Mouse (Mus musculus) mesoderm, embryonic 11.5 days (tissue): Measurements from ENCODE around the gene Kif24.

Source experiments
- DNase-seq: peaks from one replicate; pipeline ENCODE4 v3.0.0-alpha.2; 2012; ENCODE audit warnings: low read depth, low spot score

Kif24 gene

GRCm38 (mm10) chr4:41349199-41349591 lies 115.5 kb downstream of the Kif24 start:
- no peak for DNase-seq

- peak; percentile 99 for DNase-seq
These were observed 116.0 kb downstream of the Kif24 start, which contains the start of gene Ubap1 for GRCm38 (mm10) chr4:41348584-41349198. Gene Ubap1 (plus strand): TSS chr4:41348996.

- DNase-seq, result no peak
These were observed 116.8 kb downstream of the Kif24 start for GRCm38 (mm10) chr4:41347839-41348238.

GRCm38 (mm10) chr4:41346011-41346410 lies 118.7 kb downstream of the Kif24 start:
- no peak for DNase-seq

- no peak for DNase-seq
These were observed 123.7 kb downstream of the Kif24 start for GRCm38 (mm10) chr4:41340912-41341550.
